ENCODE assay signal across 12 mouse cellular contexts in the genomic region with DNA sequence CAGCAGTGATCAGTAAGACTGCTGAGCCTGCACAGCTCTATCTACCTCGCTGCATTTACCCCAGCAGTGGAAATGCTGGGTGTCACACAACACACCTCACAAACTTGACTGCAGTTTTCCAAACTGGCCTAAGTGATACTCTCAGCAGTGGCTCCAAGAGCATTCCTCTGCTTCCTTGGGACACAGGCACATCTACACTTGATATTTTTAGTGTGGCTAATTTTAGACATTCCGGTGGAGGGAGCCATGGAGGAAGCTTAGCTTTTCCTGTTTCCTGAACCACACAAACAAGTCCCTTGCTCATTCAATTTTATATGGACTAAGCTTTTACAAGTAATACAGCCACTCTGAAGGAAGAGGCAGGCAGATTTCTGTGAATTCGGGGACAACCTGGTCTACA. TPM values are rescaled to one million over a fixed set of nuclear protein-coding genes. Genes with fewer than 3 reads are reported as not detected.
A peak's percentile ranks its signal among the peaks of the same experiment; 100 is the strongest.
DNase-seq lines count a peak whose midpoint lies in the region; ATAC-seq and TF ChIP-seq lines count a peak whose summit lies in the region.
"Had no signal": no experiment of that assay in that cellular context is flagged by ENCODE, and none has a peak within 500 bp of the region (broad histone marks: within the 10 kb centered on the region; RNA-seq: fewer than 3 reads in every experiment).

No protein-coding gene starts in this region.

- no peak overlapping the region for H3K4me3 ChIP-seq in embryonic facial prominence, embryonic 14.5 days (ENCODE audit: low read depth, low read length)
- no peak overlapping the region for H3K4me3 ChIP-seq in embryonic facial prominence, embryonic 10.5 days
- H3K4me3 ChIP-seq in brown adipose tissue, adult 24 weeks (ENCODE audit: insufficient read depth, low read depth, low read length), result peak overlapping the region; percentile 19; the same call in 1 of the 2 replicates
- H3K4me3 ChIP-seq in heart, postnatal 0 days (ENCODE audit: low read depth, low read length), result 0 out of 2 replicates have a peak overlapping the region, but pooled peaks have one; percentile 9
- no peak overlapping the region for H3K4me3 ChIP-seq in liver, postnatal 0 days (ENCODE audit: low read depth, low read length)
- no peak overlapping the region for H3K4me3 ChIP-seq in forebrain, embryonic 15.5 days
- H3K4me3 ChIP-seq: hindbrain, embryonic 15.5 days had no signal

- 78% methylated on average over 3 of the region's 3 CpGs for WGBS in embryonic facial prominence, embryonic 14.5 days
- WGBS in embryonic facial prominence, embryonic 10.5 days, result 80% methylated on average over 3 of the region's 3 CpGs
- WGBS in heart, postnatal 0 days, result 18% methylated on average over 3 of the region's 3 CpGs
- WGBS in liver, postnatal 0 days (ENCODE audit: insufficient replicate concordance), result 36% methylated on average over 3 of the region's 3 CpGs
- WGBS in forebrain, embryonic 15.5 days, result 94% methylated on average over 3 of the region's 3 CpGs

- no peak for ATAC-seq in embryonic facial prominence, embryonic 14.5 days (ENCODE audit: low read depth)
- peak; percentile 85 for ATAC-seq in heart, postnatal 0 days (ENCODE audit: insufficient read depth, low read depth)
- ATAC-seq in liver, postnatal 0 days, result no peak
- ATAC-seq in forebrain, embryonic 15.5 days (replicated peaks), result no peak

- TF ChIP-seq CTCF in heart, postnatal 0 days (IDR thresholded peaks at IDR 0.05; ENCODE audit: low read depth), result peak; percentile 21
- TF ChIP-seq CTCF in liver, postnatal 0 days (IDR thresholded peaks at IDR 0.05; ENCODE audit: low read depth), result no peak

- TF ChIP-seq EP300 in heart, postnatal 0 days (IDR thresholded peaks at IDR 0.05; ENCODE audit: low read depth), result peak; percentile 48; the same call in 1 of the 2 replicates
- peak; percentile 51; the same call in 1 of the 2 replicates for TF ChIP-seq EP300 in liver, postnatal 0 days (IDR thresholded peaks at IDR 0.05; ENCODE audit: low read depth)

- H3K4me2 ChIP-seq in embryonic facial prominence, embryonic 14.5 days (ENCODE audit: low read depth, low read length), result no peak overlapping the region
- H3K4me2 ChIP-seq in heart, postnatal 0 days (ENCODE audit: low read depth, low read length), result peak overlapping the region; percentile 48
- no peak overlapping the region for H3K4me2 ChIP-seq in liver, postnatal 0 days (ENCODE audit: low read depth, low read length)
- H3K4me2 ChIP-seq in forebrain, embryonic 15.5 days (replicated peaks), result no peak overlapping the region
- H3K4me2 ChIP-seq: hindbrain, embryonic 15.5 days; midbrain, embryonic 11.5 days had no signal

- no peak overlapping the region for H3K9ac ChIP-seq in embryonic facial prominence, embryonic 14.5 days (ENCODE audit: low read depth, low read length)
- H3K9ac ChIP-seq in heart, postnatal 0 days (replicated peaks; ENCODE audit: low read depth, low read length), result no peak overlapping the region
- no peak overlapping the region for H3K9ac ChIP-seq in liver, postnatal 0 days (replicated peaks)
- H3K9ac ChIP-seq in forebrain, embryonic 15.5 days (replicated peaks), result no peak overlapping the region
- H3K9ac ChIP-seq: hindbrain, embryonic 15.5 days had no signal

- H3K9me3 ChIP-seq in embryonic facial prominence, embryonic 14.5 days (ENCODE audit: control insufficient read depth, low read length), result no peaks in the 10 kb centered on the region
- H3K9me3 ChIP-seq in embryonic facial prominence, embryonic 10.5 days, result no peaks in the 10 kb centered on the region
- H3K9me3 ChIP-seq in heart, postnatal 0 days (replicated peaks; ENCODE audit: control insufficient read depth, low read length), result no peaks in the 10 kb centered on the region
- no peaks in the 10 kb centered on the region for H3K9me3 ChIP-seq in liver, postnatal 0 days (ENCODE audit: low read length)
- no peaks in the 10 kb centered on the region for H3K9me3 ChIP-seq in forebrain, embryonic 15.5 days
- H3K9me3 ChIP-seq: hindbrain, embryonic 15.5 days had no signal

- peak; percentile 16 for DNase-seq in embryonic facial prominence, embryonic 14.5 days (ENCODE audit: low spot score)
- DNase-seq in embryonic facial prominence, embryonic 10.5 days (ENCODE audit: low spot score), result no peak
- peak; percentile 80 for DNase-seq in heart, postnatal 0 days (ENCODE audit: low spot score)
- DNase-seq in liver, postnatal 0 days, result no peak
- DNase-seq in embryo, embryonic 11 days, result no peak
- DNase-seq in cerebellum, adult 11-12 months, result no peak
- DNase-seq: cerebellum, adult 9-10 months had no signal

- no peaks in the 10 kb centered on the region for H3K27me3 ChIP-seq in embryonic facial prominence, embryonic 14.5 days (replicated peaks; ENCODE audit: control insufficient read depth, insufficient read depth, low read length)
- no peaks in the 10 kb centered on the region for H3K27me3 ChIP-seq in embryonic facial prominence, embryonic 10.5 days (replicated peaks; ENCODE audit: low read depth, poor library complexity, severe bottlenecking)
- H3K27me3 ChIP-seq in heart, postnatal 0 days (ENCODE audit: control insufficient read depth, insufficient read depth, low read length), result no peaks in the 10 kb centered on the region
- no peaks in the 10 kb centered on the region for H3K27me3 ChIP-seq in liver, postnatal 0 days (ENCODE audit: insufficient read depth, low read length)
- H3K27me3 ChIP-seq in forebrain, embryonic 15.5 days, result no peaks in the 10 kb centered on the region
- H3K27me3 ChIP-seq: hindbrain, embryonic 15.5 days had no signal

- no peak overlapping the region for H3K27ac ChIP-seq in embryonic facial prominence, embryonic 14.5 days (replicated peaks; ENCODE audit: low read depth, low read length)
- no peak overlapping the region for H3K27ac ChIP-seq in embryonic facial prominence, embryonic 10.5 days (replicated peaks)
- peak overlapping the region; percentile 75 for H3K27ac ChIP-seq in brown adipose tissue, adult 24 weeks (replicated peaks; ENCODE audit: low read depth, low read length)
- H3K27ac ChIP-seq in heart, postnatal 0 days (ENCODE audit: low read depth), result peak overlapping the region; percentile 91
- peak overlapping the region; percentile 1; the same call in 1 of the 2 replicates for H3K27ac ChIP-seq in liver, postnatal 0 days (ENCODE audit: low read depth)
- H3K27ac ChIP-seq in forebrain, embryonic 15.5 days (replicated peaks), result no peak overlapping the region
- H3K27ac ChIP-seq: hindbrain, embryonic 15.5 days had no signal

- no peaks in the 10 kb centered on the region for H3K4me1 ChIP-seq in embryonic facial prominence, embryonic 14.5 days (ENCODE audit: control insufficient read depth, insufficient read depth, low read length)
- peaks cover 6% of the 10 kb centered on the region for H3K4me1 ChIP-seq in embryonic facial prominence, embryonic 10.5 days
- H3K4me1 ChIP-seq in brown adipose tissue, adult 24 weeks (ENCODE audit: control insufficient read depth, insufficient read depth, insufficient read length, low read length), result peaks cover 16% of the 10 kb centered on the region
- peaks cover 29% of the 10 kb centered on the region for H3K4me1 ChIP-seq in heart, postnatal 0 days (ENCODE audit: control insufficient read depth, insufficient read depth)
- peaks cover 19% of the 10 kb centered on the region for H3K4me1 ChIP-seq in liver, postnatal 0 days (ENCODE audit: insufficient read depth)
- no peaks in the 10 kb centered on the region for H3K4me1 ChIP-seq in forebrain, embryonic 15.5 days
- H3K4me1 ChIP-seq: hindbrain, embryonic 15.5 days had no signal

- H3K36me3 ChIP-seq in embryonic facial prominence, embryonic 14.5 days (ENCODE audit: control insufficient read depth, insufficient read depth, low read length), result peaks cover 81% of the 10 kb centered on the region
- H3K36me3 ChIP-seq in embryonic facial prominence, embryonic 10.5 days (replicated peaks), result peaks cover 75% of the 10 kb centered on the region
- peaks cover 61% of the 10 kb centered on the region for H3K36me3 ChIP-seq in heart, postnatal 0 days (replicated peaks; ENCODE audit: control insufficient read depth, insufficient read depth, low read length)
- peaks cover 50% of the 10 kb centered on the region for H3K36me3 ChIP-seq in liver, postnatal 0 days (replicated peaks; ENCODE audit: insufficient read depth, low read length)
- H3K36me3 ChIP-seq in forebrain, embryonic 15.5 days, result peaks cover 59% of the 10 kb centered on the region

RNA-seq across cellular contexts. Expression of gene Zfp715, which starts 7.9 kb away (rescaled TPM):
- 14.8 and 17.4 TPM in 2 replicates for polyA plus RNA-seq in embryonic facial prominence, embryonic 14.5 days (2014; fragmentation: Nextera tagmentation; extraction: Ambion mirVana)
- polyA plus RNA-seq in embryonic facial prominence, embryonic 10.5 days (2016; fragmentation: Nextera tagmentation; extraction: Ambion mirVana), result 10.5 and 10.6 TPM in 2 replicates
- 5.9 and 13.6 TPM in 2 replicates for polyA plus RNA-seq in brown adipose tissue, adult 24 weeks (2012; ENCODE audit: insufficient read depth, insufficient read length, missing spikeins)
- 13.1 and 16.9 TPM in 2 replicates for total RNA-seq in heart, postnatal 0 days (2014; rRNA removed; ENCODE audit: low replicate concordance)
- polyA plus RNA-seq in heart, postnatal 0 days (2015; fragmentation: Nextera tagmentation; extraction: Ambion mirVana), result 8.2 and 8.3 TPM in 2 replicates
- polyA plus RNA-seq in liver, postnatal 0 days (2015; fragmentation: Nextera tagmentation; extraction: Ambion mirVana), result 3.9 and 4.1 TPM in 2 replicates
- polyA plus RNA-seq in forebrain, embryonic 15.5 days (2015; fragmentation: Nextera tagmentation; extraction: Ambion mirVana), result 19.0 and 21.5 TPM in 2 replicates

RNA-seq across cellular contexts. Expression of gene Siglecf, which starts 45.9 kb away (rescaled TPM):
- 0.32 and 0.37 TPM in 2 replicates for polyA plus RNA-seq in embryonic facial prominence, embryonic 14.5 days (2014; fragmentation: Nextera tagmentation; extraction: Ambion mirVana)
- polyA plus RNA-seq in embryonic facial prominence, embryonic 10.5 days (2016; fragmentation: Nextera tagmentation; extraction: Ambion mirVana), result 0.13 and 0.15 TPM in 2 replicates
- not detected in 2 replicates for polyA plus RNA-seq in brown adipose tissue, adult 24 weeks (2012; ENCODE audit: insufficient read depth, insufficient read length, missing spikeins)
- total RNA-seq in heart, postnatal 0 days (2014; rRNA removed; ENCODE audit: low replicate concordance), result 0.12 TPM in 1 of 2 replicates, not detected in the other
- 0.07 and 0.12 TPM in 2 replicates for polyA plus RNA-seq in heart, postnatal 0 days (2015; fragmentation: Nextera tagmentation; extraction: Ambion mirVana)
- 0.71 and 0.96 TPM in 2 replicates for polyA plus RNA-seq in liver, postnatal 0 days (2015; fragmentation: Nextera tagmentation; extraction: Ambion mirVana)
- polyA plus RNA-seq in forebrain, embryonic 15.5 days (2015; fragmentation: Nextera tagmentation; extraction: Ambion mirVana), result 0.08 and 0.09 TPM in 2 replicates
- total RNA-seq: adrenal gland, adult 18-20 months had no signal

Comparison
In these comparisons a context has a peak if more than half of its experiments do, and no peak if none do; other contexts are left out.
1. DNase-seq: peak in embryonic facial prominence, embryonic 14.5 days (single experiment) and heart, postnatal 0 days (single experiment); none in embryonic facial prominence, embryonic 10.5 days (single experiment), liver, postnatal 0 days (single experiment), embryo, embryonic 11 days (single experiment) and cerebellum, adult 11-12 months (single experiment).
2. H3K27ac ChIP-seq: peak in brown adipose tissue, adult 24 weeks (single experiment), heart, postnatal 0 days (single experiment) and liver, postnatal 0 days (single experiment); none in embryonic facial prominence, embryonic 14.5 days (single experiment), embryonic facial prominence, embryonic 10.5 days (single experiment) and forebrain, embryonic 15.5 days (single experiment).
3. H3K4me3 ChIP-seq: peak in brown adipose tissue, adult 24 weeks (single experiment) and heart, postnatal 0 days (single experiment); none in embryonic facial prominence, embryonic 14.5 days (single experiment), embryonic facial prominence, embryonic 10.5 days (single experiment), liver, postnatal 0 days (single experiment) and forebrain, embryonic 15.5 days (single experiment).